Mouse (Mus musculus) midbrain, embryonic 14.5 days (tissue): ENCODE measurements at regions not wholly inside any gene's neighbourhood (a gene's known extent, or its start where the extent isn't known, plus 50 kb on each side); places are given as distances from the start of the nearest gene placed in this dataset.

ENCODE experiments used
- ATAC-seq: fragments of 200-750 bp; cut with Nextera tagmentation; 2 replicates; pipeline ENCODE4 v1.8.0; 2017; ENCODE audit warnings: moderate number of reproducible peaks, moderate library complexity; ENCODE audit not compliant: low FRiP score, low TSS enrichment
- DNase-seq: peaks from one replicate; pipeline ENCODE4 v3.0.0-alpha.2; 2015
- H3K27ac ChIP-seq: fragments of 300-500 bp; sonication (generic); replicated peaks from 2 replicates; pipeline ENCODE4 v1.5.1; 2014; ENCODE audit warnings: mild to moderate bottlenecking, low read depth, low read length, moderate library complexity
- H3K27me3 ChIP-seq: fragments of 300-500 bp; sonication (generic); 2 replicates; pipeline ENCODE4 v1.6.1; 2014; ENCODE audit warnings: low read length, control low read depth, mixed read lengths; ENCODE audit not compliant: control insufficient read depth, insufficient read depth
- H3K36me3 ChIP-seq: fragments of 300-500 bp; sonication (generic); 2 replicates; pipeline ENCODE4 v1.6.1; 2014; ENCODE audit warnings: low read length, control low read depth; ENCODE audit not compliant: control insufficient read depth, insufficient read depth
- H3K4me1 ChIP-seq: fragments of 300-500 bp; sonication (generic); 2 replicates; pipeline ENCODE4 v1.6.1; 2014; ENCODE audit warnings: mild to moderate bottlenecking, antibody characterized with exemption, low read length, control low read depth; ENCODE audit not compliant: control insufficient read depth, insufficient read depth
- H3K4me2 ChIP-seq: fragments of 300-500 bp; sonication (generic); 2 replicates; pipeline ENCODE4 v1.6.1; 2014; ENCODE audit warnings: mild to moderate bottlenecking, low read length, moderate library complexity
- H3K4me3 ChIP-seq: fragments of 300-500 bp; sonication (generic); replicated peaks from 2 replicates; pipeline ENCODE4 v1.5.1; 2014; ENCODE audit warnings: low read depth, low read length
- H3K9ac ChIP-seq: fragments of 300-500 bp; sonication (generic); replicated peaks from 2 replicates; pipeline ENCODE4 v1.6.1; 2014; ENCODE audit warnings: mild to moderate bottlenecking, low read length, moderate library complexity
- H3K9me3 ChIP-seq: fragments of 300-500 bp; sonication (generic); 2 replicates; pipeline ENCODE4 v1.6.1; 2016; ENCODE audit warnings: low read length, control low read depth, mixed read lengths; ENCODE audit not compliant: control insufficient read depth
- WGBS: fragments of 180-500 bp; shearing (Covaris S2); extraction: QIAGEN DNeasy Blood & Tissue Kit; methylation state at CpG from one replicate; pipeline ENCODE4 v1.1.7; 2014; 5-methylcytosine and 5-hydroxymethylcytosine counted together

DNA sequence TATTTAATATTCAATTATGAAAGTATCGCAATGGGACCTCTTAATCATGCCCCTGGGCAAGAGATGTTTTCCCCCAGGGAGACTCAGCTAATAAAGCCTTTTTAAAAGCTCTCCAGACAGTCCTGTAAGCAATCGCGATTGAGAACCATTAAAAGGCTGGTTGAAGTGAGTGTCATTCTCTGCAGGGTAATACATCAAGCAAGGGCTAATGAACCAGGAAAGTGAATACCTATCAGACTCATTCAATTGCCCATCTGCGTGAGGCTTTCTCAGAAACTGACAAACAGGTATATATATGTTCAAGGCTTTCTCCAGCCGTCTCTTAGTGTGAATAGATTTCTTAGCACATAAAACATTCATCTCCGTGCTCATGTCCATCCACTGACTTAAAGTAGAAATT is 286.8 kb upstream of the Xrcc4 start:
- DNase-seq (no peak), ATAC-seq (no peak)
- Histone ChIP-seq H3K4me2 (no peak overlapping the region), H3K9ac (no peak overlapping the region), H3K27me3 (no peaks in the 10 kb centered on the region), H3K27ac (no peak overlapping the region), H3K9me3 (no peaks in the 10 kb centered on the region), H3K4me1 (no peaks in the 10 kb centered on the region), H3K36me3 (no peaks in the 10 kb centered on the region), H3K4me3 (no peak overlapping the region)
- 71% methylated on average over 6 of the region's 6 CpGs for WGBS

DNA sequence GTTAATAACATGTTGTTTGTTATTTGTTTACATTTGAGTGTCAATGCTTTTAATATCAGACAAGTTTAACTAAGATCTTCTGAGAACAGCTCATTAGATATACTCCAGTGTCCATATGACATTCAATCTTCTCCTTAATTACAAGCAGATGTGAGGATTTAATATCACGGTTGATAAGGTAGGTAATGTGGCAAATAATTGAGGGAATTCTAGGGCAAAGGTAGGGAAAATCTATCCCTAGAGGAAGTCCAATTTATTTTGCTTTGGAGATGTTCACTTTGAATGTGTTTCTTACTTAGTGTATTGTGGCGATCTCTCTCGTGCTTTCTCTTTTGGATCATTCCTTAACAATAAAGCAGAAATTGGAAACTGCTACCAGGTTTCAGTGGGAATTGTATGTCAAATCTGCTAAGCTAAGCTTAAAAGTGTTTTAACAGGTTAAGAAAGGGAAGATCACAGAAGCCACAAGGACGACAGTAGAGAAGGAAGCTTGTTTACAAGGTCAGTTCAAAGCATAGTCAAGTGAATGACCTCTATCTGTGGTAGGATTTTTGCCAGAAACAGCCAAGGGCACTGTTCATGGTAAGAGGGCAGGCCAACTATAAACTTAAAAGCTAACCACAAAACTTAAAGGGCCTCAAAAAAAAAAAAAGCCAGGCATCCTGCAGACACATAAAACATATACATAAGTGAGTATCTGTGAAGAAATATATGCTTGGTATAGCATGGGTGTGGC is 282.2 kb upstream of the Xrcc4 start:
- no peak overlapping the region for H3K4me3 ChIP-seq
- H3K27ac ChIP-seq: no peak overlapping the region
- DNase-seq: no peak
- no peaks in the 10 kb centered on the region for H3K4me1 ChIP-seq
- no peak for ATAC-seq
- H3K4me2 ChIP-seq: no peak overlapping the region
- WGBS: 80% methylated on average over 4 of the region's 4 CpGs
- H3K9ac ChIP-seq: no peak overlapping the region
- H3K9me3 ChIP-seq: no peaks in the 10 kb centered on the region
- H3K36me3 ChIP-seq: no peaks in the 10 kb centered on the region
- H3K27me3 ChIP-seq: no peaks in the 10 kb centered on the region

DNA sequence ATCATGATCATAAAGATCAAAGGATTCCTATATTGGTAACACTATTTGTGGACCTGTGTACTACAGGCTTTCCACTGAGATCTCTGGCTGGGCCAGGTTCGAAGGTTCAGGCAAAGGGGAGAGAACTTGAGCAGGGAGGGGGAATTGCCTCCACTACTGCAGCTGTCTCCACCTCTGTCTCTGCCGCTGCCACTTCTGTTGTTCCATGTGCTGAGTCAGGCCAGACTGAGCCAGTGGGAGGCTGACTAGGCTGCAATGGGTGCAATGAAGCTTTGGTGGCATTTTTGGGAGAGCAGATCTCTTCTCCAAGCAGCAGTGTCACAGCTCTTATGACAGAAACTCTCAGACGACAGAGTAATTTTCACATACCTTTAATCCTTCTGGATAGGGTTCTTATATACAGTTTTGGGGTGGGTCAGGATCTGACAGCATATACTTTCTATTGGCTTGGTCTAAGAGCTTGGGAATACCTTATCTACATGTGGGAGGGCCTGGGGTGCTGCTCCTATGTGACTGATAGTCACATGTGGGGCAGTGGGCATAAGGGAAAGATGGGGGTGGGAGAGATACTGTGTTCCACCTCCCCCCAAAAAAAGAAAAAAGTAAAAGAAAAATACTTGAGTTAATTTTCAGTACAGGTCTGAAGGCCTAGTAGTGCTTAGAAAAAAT is 281.5 kb upstream of the Xrcc4 start:
- ATAC-seq: no peak
- Histone ChIP-seq H3K27ac (no peak overlapping the region), H3K4me1 (no peaks in the 10 kb centered on the region), H3K4me3 (no peak overlapping the region), H3K9me3 (no peaks in the 10 kb centered on the region), H3K36me3 (no peaks in the 10 kb centered on the region), H3K4me2 (no peak overlapping the region), H3K9ac (no peak overlapping the region), H3K27me3 (no peaks in the 10 kb centered on the region)
- 78% methylated on average over 3 of the region's 3 CpGs for WGBS
- DNase-seq: no peak

DNA sequence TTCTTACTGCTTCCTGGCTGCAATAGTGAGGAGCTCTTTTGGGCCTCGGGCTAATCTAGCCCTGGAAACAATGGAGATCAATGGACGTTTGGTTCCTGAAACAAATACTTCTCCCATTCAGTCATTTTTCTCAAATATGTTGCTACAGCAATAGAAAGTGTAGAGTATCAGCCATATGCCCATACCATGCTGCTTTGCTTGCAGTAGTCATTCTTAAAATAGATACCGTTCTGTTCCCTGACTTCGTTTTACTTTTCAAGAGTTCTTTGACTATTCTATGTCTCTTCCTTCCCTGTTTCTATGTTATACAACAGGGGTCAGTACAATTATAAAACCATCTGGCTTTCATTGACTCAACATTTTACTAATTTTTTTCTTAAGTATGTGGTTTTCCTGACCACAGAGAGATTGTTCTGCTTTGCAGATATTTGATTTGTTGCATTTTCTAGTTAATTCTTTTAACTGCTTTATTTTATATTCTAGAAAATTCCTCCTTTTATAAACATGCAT is 275.2 kb upstream of the Xrcc4 start:
- ATAC-seq: no peak
- Histone ChIP-seq H3K9me3 (no peaks in the 10 kb centered on the region), H3K27me3 (no peaks in the 10 kb centered on the region), H3K4me3 (no peak overlapping the region), H3K36me3 (no peaks in the 10 kb centered on the region), H3K4me1 (no peaks in the 10 kb centered on the region), H3K9ac (no peak overlapping the region), H3K4me2 (no peak overlapping the region), H3K27ac (no peak overlapping the region)
- no peak for DNase-seq
- WGBS: 86% methylated on average over 4 of the region's 4 CpGs

DNA sequence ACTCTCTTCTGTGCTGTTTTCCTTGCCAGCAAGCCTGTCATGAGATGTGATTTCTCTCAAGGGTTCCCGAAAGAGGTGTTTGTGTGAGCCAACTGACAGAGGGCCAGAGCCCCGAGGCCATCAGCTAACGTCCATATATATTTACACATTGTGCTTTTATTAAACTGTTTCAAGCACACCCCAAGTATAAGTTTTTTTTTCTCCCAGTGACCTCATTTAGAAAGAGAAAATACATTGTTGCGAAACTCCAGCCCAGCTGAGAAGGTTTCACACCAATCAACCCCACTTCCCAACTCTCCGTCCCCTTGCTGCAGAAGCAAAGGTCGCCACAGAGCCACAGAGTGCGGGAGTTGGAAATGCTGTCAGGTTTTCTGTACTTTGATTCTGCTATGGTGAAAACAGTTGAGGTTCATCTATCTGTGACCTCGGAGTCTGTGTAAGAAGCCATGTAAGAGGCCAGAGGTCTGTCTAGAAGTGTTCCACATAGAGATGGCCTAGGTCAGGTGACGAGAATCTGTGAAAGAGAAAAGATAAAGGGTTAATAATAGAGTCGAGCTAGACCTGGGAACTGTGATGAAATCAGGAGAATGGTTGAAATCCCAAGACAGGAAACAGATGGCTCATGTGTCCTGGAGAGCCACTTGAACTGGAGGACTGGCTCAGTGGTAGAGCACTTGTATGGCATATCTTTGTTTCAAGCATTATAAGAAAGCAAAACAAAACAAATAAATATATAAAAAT is 270.6 kb upstream of the Xrcc4 start:
- 89% methylated on average over 10 of the region's 10 CpGs for WGBS
- Histone ChIP-seq H3K9ac (no peak overlapping the region), H3K4me1 (no peaks in the 10 kb centered on the region), H3K4me2 (no peak overlapping the region), H3K36me3 (no peaks in the 10 kb centered on the region), H3K9me3 (no peaks in the 10 kb centered on the region), H3K4me3 (no peak overlapping the region), H3K27ac (no peak overlapping the region), H3K27me3 (no peaks in the 10 kb centered on the region)
- ATAC-seq: no peak
- DNase-seq: no peak

DNA sequence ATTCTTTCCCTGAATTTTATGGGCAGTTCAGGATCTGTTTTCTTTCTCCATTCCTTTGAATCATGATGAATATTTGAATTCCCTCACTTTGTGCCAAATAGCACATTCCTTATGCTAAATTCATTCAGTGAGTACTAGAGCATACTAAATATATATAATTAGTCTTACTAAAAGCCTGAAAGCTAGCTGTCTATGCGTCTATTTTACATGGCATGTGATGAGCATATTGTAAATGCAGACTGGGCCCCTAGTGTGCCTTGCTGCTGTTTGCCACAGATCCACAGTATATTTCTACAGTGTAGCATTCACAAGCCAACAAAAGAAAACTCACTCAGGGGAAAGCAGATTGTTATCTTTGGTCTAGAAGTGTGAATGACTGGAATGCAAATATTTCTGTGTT is 268.7 kb upstream of the Xrcc4 start:
- peak; percentile 10 for DNase-seq
- Histone ChIP-seq H3K27me3 (no peaks in the 10 kb centered on the region), H3K27ac (no peak overlapping the region), H3K9me3 (no peaks in the 10 kb centered on the region), H3K4me1 (no peaks in the 10 kb centered on the region), H3K4me3 (no peak overlapping the region), H3K4me2 (no peak overlapping the region), H3K36me3 (no peaks in the 10 kb centered on the region), H3K9ac (no peak overlapping the region)
- 52% methylated on average over 1 of the region's 1 CpGs for WGBS
- no peak for ATAC-seq

DNA sequence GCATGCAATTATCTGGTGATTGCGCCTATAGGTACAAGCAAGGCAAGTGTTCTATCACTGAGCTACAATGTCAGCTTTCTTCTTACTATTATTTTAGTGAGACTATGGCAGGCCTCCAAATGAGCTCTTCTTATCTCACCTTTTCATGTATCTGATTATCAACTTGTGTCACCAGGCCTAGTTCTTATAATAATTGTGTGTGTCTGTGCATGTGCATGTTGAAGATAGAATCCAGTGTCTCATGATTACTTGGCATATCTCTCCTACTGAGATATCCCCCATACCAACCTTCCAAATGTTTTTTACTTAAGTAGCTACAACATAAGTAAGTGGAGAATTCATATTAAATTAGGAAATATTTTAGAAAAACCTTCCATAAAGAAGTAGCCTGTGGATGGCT is 266.2 kb upstream of the Xrcc4 start:
- Histone ChIP-seq H3K27me3 (no peaks in the 10 kb centered on the region), H3K27ac (no peak overlapping the region), H3K9ac (no peak overlapping the region), H3K4me3 (no peak overlapping the region), H3K4me2 (no peak overlapping the region), H3K9me3 (no peaks in the 10 kb centered on the region), H3K4me1 (no peaks in the 10 kb centered on the region), H3K36me3 (no peaks in the 10 kb centered on the region)
- DNase-seq: no peak
- WGBS: 98% methylated on average over 1 of the region's 1 CpGs
- ATAC-seq: no peak

DNA sequence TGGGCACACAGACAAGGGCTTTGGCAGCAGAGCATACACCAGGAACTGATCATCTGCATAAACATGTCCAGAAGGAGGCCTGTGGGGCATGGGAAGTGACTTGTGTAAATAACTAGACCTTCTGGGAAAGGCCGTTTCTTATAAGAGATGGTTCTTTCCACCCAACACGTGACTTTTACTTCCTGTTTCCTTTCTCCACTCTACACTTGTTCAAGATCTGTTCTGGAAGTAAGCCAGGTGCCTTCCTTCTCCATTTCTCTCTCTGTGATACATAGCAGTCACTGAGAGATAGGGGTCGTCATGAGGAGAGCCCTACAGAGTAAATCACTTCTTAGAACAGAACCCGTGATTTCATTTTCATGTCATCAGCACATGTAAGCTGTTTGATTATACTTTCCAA is 253.4 kb upstream of the Xrcc4 start:
- H3K36me3 ChIP-seq: no peaks in the 10 kb centered on the region
- no peak for DNase-seq
- ATAC-seq: no peak
- H3K27ac ChIP-seq: no peak overlapping the region
- no peak overlapping the region for H3K4me3 ChIP-seq
- H3K4me2 ChIP-seq: no peak overlapping the region
- no peaks in the 10 kb centered on the region for H3K4me1 ChIP-seq
- no peaks in the 10 kb centered on the region for H3K27me3 ChIP-seq
- 85% methylated on average over 4 of the region's 4 CpGs for WGBS
- no peak overlapping the region for H3K9ac ChIP-seq
- H3K9me3 ChIP-seq: no peaks in the 10 kb centered on the region
